Mouse (Mus musculus): ENCODE measurements at regions not wholly inside any gene's neighbourhood (a gene's known extent, or its start where the extent isn't known, plus 50 kb on each side); places are given as distances from the start of the nearest gene placed in this dataset.

GRCm38 (mm10) chr11:65365751-65366559, 96.2 kb upstream of the Myocd start:
- no peak for DNase-seq (ENCODE audit: low spot score in 2 of 2)

DNA sequence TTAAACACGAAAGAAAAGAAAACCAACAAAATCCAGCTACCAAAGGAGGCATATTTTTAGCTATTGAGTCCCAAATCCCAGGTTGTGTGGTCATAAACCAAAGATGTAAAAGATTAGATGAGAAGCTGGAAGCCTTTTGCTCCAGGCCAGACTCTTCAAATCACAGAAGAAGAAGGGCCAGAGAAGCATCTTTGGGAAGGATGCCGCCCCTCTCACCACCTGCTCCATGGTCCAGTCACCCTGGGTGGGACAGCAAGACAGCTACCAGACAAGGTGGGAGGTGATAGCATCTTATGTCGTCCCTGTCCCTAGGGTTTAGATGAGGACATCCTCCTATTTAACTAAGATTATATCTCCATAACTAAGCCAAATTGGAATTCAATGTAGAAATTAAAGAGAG, 95.1 kb upstream of the Myocd start:
- no peak for DNase-seq (ENCODE audit: low spot score in 2 of 2)

- no peak for DNase-seq (ENCODE audit: low spot score in 2 of 2)
These were observed 94.1 kb upstream of the Myocd start for GRCm38 (mm10) chr11:65363846-65364245.

DNA sequence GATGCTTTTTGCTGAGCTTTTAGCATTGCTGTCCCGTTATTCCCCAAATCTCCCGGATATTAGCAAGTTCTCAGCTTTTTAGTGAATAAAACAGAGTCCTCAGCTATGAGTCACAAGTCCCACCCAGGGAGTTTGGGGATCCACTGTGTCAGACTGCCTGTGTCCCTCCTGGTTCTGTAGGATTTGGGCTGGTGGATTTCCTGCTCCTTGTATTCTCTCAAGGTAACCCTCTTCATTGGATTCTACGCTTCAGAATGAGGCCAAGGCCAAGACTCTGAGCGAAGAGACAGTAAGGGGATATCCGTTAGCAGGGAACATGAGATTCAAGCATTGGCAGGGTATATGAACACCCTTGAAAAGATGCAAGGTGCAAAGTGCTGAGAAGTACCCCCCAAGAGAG, 90.9 kb upstream of the Myocd start:
- DNase-seq (ENCODE audit: low spot score in 2 of 2), result no peak

DNA sequence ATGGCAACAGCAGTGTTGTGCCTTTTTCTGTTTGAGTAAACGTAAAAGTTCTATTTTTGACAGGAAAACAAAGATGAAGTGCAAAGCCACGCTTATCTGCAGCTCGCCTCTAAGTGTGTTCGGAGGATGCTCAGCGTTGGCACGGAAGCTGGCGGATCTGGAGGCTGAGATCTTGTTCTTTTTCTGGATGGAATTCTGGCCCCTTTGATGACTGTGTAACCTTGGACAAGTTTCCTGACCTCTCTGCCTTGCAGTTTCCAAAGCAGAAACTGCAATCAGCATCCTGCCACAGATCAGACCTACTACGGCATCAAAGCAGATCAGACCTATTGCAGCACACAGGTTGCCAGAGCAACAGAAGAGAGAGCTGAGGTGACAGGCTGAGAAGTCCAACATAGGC, 89.1 kb upstream of the Myocd start:
- no peak for DNase-seq (ENCODE audit: low spot score in 2 of 2)

- no peak for DNase-seq (ENCODE audit: low spot score in 2 of 2)
These were observed 82.7 kb upstream of the Myocd start for GRCm38 (mm10) chr11:65352516-65352915.

DNA sequence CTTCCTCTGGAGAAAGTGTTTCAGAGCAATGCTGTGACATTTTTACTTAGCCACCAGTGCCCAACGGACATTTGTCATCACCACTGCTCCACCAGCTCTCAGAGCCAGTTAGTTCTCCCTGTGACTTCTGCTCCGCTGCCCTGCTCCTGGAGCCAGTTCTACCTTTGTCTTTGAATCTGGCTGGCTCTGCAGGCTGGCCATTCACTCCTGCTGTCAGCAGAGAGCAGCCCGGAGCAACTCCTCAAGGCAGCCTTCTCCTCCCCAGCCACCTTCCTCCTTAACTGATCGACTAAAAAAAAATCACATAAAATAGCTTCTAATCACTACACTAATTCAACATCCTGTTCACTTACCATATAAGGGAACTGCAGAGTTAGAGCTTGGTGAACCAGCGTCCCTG, 79.2 kb upstream of the Myocd start:
- no peak for DNase-seq (ENCODE audit: low spot score in 2 of 2)

GRCm38 (mm10) chr11:65341683-65342440, 72.1 kb upstream of the Myocd start:
- DNase-seq (ENCODE audit: low spot score in 2 of 2), result no peak

DNA sequence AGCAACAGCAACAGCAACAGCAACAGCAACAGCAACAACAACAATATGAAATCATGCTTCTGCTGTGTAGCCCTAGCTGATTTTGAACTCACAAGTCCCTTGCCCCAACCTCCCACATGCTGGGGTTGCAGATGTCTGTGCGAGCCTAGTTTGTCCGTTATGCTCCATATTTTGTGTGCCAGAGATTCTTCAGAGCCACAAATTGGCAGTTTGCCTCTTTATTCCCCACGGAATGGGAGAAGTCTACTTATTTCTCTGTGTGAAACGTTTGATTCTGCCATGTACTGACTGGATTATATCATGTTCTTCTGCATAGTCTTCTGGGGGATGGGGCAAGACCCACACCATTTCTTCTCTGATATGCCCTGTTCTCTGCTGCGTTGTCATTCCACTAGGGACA, 64.5 kb upstream of the Myocd start:
- no peak for DNase-seq (ENCODE audit: low spot score in 2 of 2)

- no peak for DNase-seq (ENCODE audit: low spot score in 2 of 2)
These were observed 63.3 kb upstream of the Myocd start for GRCm38 (mm10) chr11:65333101-65333500.

DNA sequence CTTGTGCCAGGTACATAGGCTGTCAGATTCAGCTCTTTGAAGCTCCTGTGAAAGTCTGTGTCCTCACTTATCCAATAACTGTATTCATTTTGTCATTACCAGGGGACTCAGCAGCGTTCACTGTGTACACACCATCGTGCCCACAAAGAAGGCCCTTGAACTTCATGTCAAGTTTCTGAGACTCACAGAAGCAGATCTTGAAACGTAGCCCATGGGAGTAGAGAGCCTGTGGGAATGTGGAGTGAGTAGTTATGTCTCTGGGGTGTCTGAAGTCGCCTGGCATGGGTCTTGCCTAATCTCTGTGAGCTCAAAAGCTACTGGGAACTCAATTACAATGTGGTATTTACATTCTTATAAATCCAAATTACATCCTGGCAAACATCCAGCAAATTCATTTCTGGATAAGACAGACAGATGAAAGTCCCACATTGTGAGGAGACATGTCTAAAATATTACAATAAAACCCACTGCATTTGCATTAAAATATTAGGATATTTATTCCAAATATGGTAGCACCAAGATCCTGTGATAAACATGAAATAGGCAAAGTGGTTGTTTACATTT, 53.2 kb upstream of the Myocd start:
- DNase-seq (ENCODE audit: low spot score in 2 of 2), result no peak

Measured in urinary bladder, postnatal 4 days (tissue).